Mouse (Mus musculus) kidney, embryonic 14.5 days (tissue): ENCODE data around the gene Gipc1. TPM values are rescaled to one million over a fixed set of nuclear protein-coding genes. Genes with fewer than 3 reads are reported as not detected.

Source experiments
- ATAC-seq: fragments of 200-750 bp; cut with Nextera tagmentation; 2 replicates; pipeline ENCODE4 v1.8.0; 2017; ENCODE audit warnings: moderate number of reproducible peaks, mild to moderate bottlenecking, moderate TSS enrichment, moderate library complexity; ENCODE audit not compliant: low FRiP score, low TSS enrichment
- H3K27ac ChIP-seq: fragments of 300-500 bp; sonication (generic); 2 replicates; pipeline ENCODE4 v1.5.1; 2014; ENCODE audit warnings: low read depth, mild to moderate bottlenecking, low read length, moderate library complexity, mixed read lengths
- H3K27me3 ChIP-seq: fragments of 300-500 bp; sonication (generic); 2 replicates; pipeline ENCODE4 v1.6.1; 2014; ENCODE audit warnings: mild to moderate bottlenecking, low read length; ENCODE audit not compliant: control insufficient read depth, insufficient read depth
- H3K36me3 ChIP-seq: fragments of 300-500 bp; sonication (generic); 2 replicates; pipeline ENCODE4 v1.6.1; 2014; ENCODE audit warnings: low read length, mixed read lengths; ENCODE audit not compliant: control insufficient read depth, insufficient read depth
- H3K4me1 ChIP-seq: fragments of 300-500 bp; sonication (generic); 2 replicates; pipeline ENCODE4 v1.6.1; 2014; ENCODE audit warnings: low read length, mixed read lengths; ENCODE audit not compliant: control insufficient read depth, insufficient read depth
- H3K4me2 ChIP-seq: fragments of 300-500 bp; sonication (generic); replicated peaks from 2 replicates; pipeline ENCODE4 v1.6.1; 2014; ENCODE audit warnings: low read depth, mild to moderate bottlenecking, low read length
- H3K4me3 ChIP-seq: fragments of 300-500 bp; sonication (generic); 2 replicates; pipeline ENCODE4 v1.5.1; 2014; ENCODE audit warnings: mild to moderate bottlenecking, low read length
- H3K9ac ChIP-seq: fragments of 300-500 bp; sonication (generic); 2 replicates; pipeline ENCODE4 v1.6.1; 2014; ENCODE audit warnings: low read depth, mild to moderate bottlenecking, low read length, moderate library complexity
- H3K9me3 ChIP-seq: fragments of 300-500 bp; sonication (generic); 2 replicates; pipeline ENCODE4 v1.6.1; 2016; ENCODE audit warnings: low read length; ENCODE audit not compliant: control insufficient read depth
- WGBS: fragments of 180-500 bp; shearing (Covaris S2); extraction: QIAGEN DNeasy Blood & Tissue Kit; methylation state at CpG from one replicate; pipeline ENCODE4 v1.1.7; 2014; 5-methylcytosine and 5-hydroxymethylcytosine counted together
- polyA plus RNA-seq: library from polyadenylated mRNA; unstranded; fragments of >200 nt; fragmentation: Nextera tagmentation; extraction: Ambion mirVana; gene quantifications from 2 replicates; pipeline ENCODE4 v1.2.1, GENCODE M21; 2014

Gipc1 gene
- polyA plus RNA-seq: 168 and 210 TPM in 2 replicates

DNA sequence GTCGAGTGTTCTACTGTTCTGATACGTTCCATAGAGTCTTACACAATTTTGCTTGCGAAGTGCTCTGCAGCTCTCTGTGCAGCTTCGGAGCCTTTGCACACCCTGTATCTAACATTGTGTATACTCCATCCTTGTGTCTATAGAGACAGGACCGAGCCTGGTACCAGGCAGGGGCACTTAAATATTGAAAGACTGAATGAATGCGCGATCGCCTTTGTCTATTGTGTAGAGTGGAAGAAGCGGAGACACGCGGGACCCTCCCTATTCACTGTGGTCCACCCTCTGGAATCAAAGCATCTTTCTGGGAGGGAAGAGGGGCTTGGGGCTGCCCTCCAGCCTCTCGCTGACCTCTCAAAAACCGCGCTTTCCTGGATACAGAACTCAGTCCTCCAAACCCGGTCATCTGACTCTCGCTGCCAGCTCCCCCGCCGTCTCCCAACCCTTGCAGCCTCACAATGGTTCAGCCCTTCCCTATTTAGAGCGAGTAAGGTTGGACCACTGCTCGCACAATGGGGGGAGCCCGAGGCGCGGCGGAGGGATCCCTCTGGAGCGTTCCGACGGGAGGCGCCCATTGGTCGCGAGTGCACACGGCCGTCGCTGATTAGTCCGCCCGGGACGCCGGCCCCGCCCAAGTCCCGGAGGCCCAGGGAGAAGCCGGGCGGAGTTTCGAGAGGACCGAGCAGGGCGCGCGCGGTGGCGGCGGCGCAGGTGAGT is at the start of gene Gipc1:
Gene Gipc1, plus strand, starts transcription at position 648 of the 714 bp plus-strand sequence.
- Histone ChIP-seq H3K4me1 (peaks cover 11% of the 10 kb centered on the region), H3K27ac (peak within 1 kb of the TSS; percentile 80), H3K9me3 (peaks cover 6% of the 10 kb centered on the region; the same call in 1 of the 2 replicates), H3K36me3 (peaks cover 4% of the 10 kb centered on the region; the same call in 1 of the 2 replicates), H3K4me2 (peak within 1 kb of the TSS; percentile 82), H3K27me3 (no peaks in the 10 kb centered on the region), H3K4me3 (peak within 1 kb of the TSS; percentile 88), H3K9ac (peak within 1 kb of the TSS; percentile 86)
- WGBS: 5% methylated on average over 45 of the region's 50 CpGs
- peak; percentile 97 for ATAC-seq

DNA sequence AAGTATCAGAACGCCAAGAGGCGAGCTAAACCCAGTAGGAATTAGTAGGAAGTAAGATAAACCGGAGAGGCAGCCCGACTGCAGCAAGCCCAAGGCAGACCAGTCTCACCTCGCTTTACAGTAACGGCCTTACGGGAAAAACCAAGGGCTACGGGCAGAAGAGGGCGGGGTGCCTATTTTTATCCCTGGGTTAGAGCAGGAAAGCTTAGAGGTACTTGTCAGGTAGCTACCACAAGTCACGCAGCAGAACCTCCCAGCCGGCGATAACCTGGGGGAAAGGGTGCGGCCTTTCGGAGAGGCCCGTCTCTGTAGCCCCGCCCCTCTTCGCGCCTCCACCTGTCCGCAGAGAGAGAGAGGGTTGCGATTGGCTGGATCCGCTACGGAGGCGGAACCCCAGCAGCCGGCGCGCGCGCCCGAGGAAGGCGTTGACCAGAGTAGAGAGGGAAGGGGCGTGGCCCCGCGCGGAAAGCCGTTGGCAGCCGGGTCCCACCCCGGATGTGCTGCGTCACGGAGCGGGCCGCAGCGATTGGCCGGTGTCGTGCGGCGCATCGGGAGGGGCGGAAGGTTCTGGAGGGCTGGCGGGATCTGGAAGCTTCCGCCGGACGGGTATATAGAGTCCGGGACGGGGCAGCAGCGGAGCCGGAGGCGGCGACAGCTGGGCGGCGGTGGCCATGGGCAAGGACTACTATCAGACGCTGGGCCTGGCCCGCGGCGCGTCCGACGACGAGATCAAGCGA is 44.6 kb upstream of the Gipc1 start, which contains the start of the genes Tecr and Dnajb1:
Gene Tecr, minus strand, starts transcription at position 311 of the 737 bp plus-strand sequence.
Gene Dnajb1, plus strand, starts transcription at position 533 of the 737 bp plus-strand sequence.
- ATAC-seq: peak; percentile 97
- under 1% methylated on average over 68 of the region's 69 CpGs for WGBS
- H3K4me3 ChIP-seq: peak within 1 kb of the TSS; percentile 87

DNA sequence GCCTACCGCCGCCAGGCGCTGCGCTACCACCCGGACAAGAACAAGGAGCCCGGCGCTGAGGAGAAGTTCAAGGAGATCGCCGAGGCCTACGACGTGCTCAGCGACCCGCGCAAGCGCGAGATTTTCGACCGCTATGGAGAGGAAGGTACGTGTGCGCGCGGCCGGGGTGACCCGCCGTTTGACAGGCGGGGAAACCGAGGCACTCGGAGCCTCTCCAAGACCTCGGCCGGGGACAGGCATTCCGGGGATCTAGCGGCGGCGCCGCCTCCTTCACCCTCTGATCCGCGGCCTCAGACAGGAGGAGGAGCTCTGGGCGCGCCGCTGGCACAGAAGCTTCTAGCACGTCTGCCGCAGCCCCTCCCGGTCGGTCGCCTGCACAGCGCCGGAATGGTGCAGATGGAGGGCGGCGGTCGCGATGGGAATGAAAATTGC is 44.1 kb upstream of the Gipc1 start:
- WGBS: under 1% methylated on average over 51 of the region's 51 CpGs
- Histone ChIP-seq H3K4me1 (peaks cover 13% of the 10 kb centered on the region; the same call in 1 of the 2 replicates), H3K27ac (peak overlapping the region; percentile 97), H3K27me3 (no peaks in the 10 kb centered on the region), H3K9me3 (no peaks in the 10 kb centered on the region), H3K4me2 (peak overlapping the region; percentile 90), H3K9ac (peak overlapping the region; percentile 86), H3K4me3 (peak overlapping the region; percentile 87), H3K36me3 (peaks cover 37% of the 10 kb centered on the region)
- peak; percentile 70 for ATAC-seq

More for the DNA sequence above, 44.6 kb upstream of the Gipc1 start, which contains the start of the genes Tecr and Dnajb1:
- Histone ChIP-seq H3K27ac (peak within 1 kb of the TSS; percentile 97), H3K36me3 (peaks cover 33% of the 10 kb centered on the region), H3K4me1 (peaks cover 13% of the 10 kb centered on the region; the same call in 1 of the 2 replicates), H3K27me3 (no peaks in the 10 kb centered on the region), H3K9me3 (no peaks in the 10 kb centered on the region), H3K4me2 (peak within 1 kb of the TSS; percentile 90), H3K9ac (peak within 1 kb of the TSS; percentile 86)

DNA sequence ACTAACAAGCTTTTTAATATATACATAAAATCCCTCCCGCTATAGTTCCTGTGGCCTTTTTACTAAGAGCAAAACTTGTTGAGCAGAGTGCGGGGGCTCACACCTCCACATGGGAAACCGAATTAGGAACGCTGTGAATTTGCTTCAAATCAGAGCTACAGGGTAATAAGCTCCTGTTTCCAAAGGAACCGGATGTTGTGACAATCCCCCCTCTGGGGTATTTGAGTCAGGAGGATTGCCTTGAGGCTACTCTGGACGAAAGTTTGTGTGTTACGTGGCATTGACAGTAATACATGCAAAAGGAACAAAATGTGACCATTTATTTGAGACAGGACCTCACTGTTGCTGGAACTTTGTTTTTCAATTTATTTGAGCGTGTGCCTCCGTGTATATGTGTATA is 43.4 kb upstream of the Gipc1 start:
- H3K4me2 ChIP-seq: peak overlapping the region; percentile 90
- H3K4me3 ChIP-seq: peak overlapping the region; percentile 87
- H3K9me3 ChIP-seq: no peaks in the 10 kb centered on the region
- no peaks in the 10 kb centered on the region for H3K27me3 ChIP-seq
- H3K27ac ChIP-seq: no peak overlapping the region; the same call in 1 of the 2 replicates
- no peak for ATAC-seq
- H3K9ac ChIP-seq: peak overlapping the region; percentile 86
- peaks cover 43% of the 10 kb centered on the region for H3K36me3 ChIP-seq
- H3K4me1 ChIP-seq: peaks cover 13% of the 10 kb centered on the region; the same call in 1 of the 2 replicates
- 25% methylated on average over 9 of the region's 9 CpGs for WGBS

DNA sequence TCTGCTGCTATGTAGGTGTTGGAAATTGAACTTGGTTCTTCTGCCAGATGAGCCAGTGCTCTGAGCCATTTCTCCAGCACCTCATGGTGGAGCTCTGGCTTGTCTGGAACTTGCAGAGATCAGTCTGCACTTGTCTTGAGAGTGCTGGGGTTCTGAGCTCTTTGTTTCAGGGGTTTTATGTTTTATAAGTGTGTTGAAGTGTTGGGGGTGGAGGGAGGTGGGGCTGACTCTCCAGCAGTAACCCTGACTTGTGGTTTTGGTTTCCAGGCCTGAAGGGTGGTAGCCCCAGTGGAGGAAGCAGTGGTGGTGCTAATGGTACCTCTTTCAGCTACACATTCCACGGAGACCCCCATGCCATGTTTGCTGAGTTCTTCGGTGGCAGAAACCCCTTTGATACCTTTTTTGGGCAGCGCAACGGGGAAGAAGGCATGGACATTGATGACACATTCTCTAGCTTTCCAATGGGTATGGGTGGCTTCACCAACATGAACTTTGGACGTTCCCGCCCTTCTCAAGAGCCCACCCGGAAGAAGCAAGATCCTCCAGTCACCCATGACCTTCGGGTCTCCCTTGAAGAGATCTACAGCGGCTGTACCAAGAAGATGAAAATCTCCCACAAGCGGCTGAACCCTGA is 42.8 kb upstream of the Gipc1 start:
- peak overlapping the region; percentile 86; the same call in 1 of the 2 replicates for H3K9ac ChIP-seq

DNA sequence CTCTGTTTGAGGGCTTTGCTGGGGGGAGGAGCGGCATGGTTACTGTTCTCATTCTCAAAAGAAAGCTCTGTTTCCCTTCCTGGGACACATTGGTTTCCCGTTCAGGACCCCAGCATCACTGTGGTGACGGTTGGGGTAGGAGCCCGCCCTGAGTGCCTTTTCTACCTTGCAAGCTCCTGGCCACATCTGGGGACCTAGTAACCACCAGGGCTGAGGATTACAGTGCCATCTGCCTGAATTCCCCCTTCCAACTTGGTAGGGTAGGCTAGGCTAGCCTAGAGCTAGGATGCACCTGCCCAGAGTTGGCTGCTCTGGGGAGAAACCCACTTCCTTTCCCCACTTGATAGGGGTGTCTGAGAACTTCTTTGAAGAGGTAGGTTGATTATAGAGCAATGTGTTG is 40.6 kb upstream of the Gipc1 start:
- peaks cover 13% of the 10 kb centered on the region; the same call in 1 of the 2 replicates for H3K4me1 ChIP-seq
- peaks cover 43% of the 10 kb centered on the region for H3K36me3 ChIP-seq
- 95% methylated on average over 4 of the region's 4 CpGs for WGBS
- H3K4me2 ChIP-seq: no peak overlapping the region
- H3K4me3 ChIP-seq: no peak overlapping the region
- no peak overlapping the region for H3K27ac ChIP-seq
- no peak for ATAC-seq
- no peaks in the 10 kb centered on the region for H3K9me3 ChIP-seq
- no peaks in the 10 kb centered on the region for H3K27me3 ChIP-seq
- no peak overlapping the region for H3K9ac ChIP-seq

More for the DNA sequence above, 42.8 kb upstream of the Gipc1 start:
- Histone ChIP-seq H3K4me3 (peak overlapping the region; percentile 87), H3K27ac (no peak overlapping the region), H3K27me3 (no peaks in the 10 kb centered on the region), H3K9me3 (no peaks in the 10 kb centered on the region), H3K4me2 (peak overlapping the region; percentile 90), H3K4me1 (peaks cover 13% of the 10 kb centered on the region; the same call in 1 of the 2 replicates), H3K36me3 (peaks cover 43% of the 10 kb centered on the region)
- no peak for ATAC-seq
- WGBS: 86% methylated on average over 10 of the region's 10 CpGs

DNA sequence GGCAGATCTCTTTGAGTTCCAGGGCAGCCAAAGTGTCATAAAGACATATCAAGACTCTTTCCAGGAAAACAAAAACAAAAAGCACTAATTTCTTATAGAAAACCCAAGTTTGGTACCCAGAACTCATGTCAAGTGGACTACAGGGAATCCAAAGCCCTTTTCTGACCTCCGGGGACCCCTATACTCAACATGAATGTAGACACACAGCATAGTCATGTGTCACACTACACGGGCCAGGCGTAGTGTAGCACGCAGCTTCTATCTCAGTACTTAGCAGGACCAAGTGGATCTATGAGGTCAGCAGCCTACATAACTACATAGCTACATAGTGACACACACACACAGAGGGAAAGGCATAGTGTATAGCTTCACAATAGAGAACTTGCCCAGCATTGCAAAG is 38.8 kb upstream of the Gipc1 start:
- H3K27me3 ChIP-seq: no peaks in the 10 kb centered on the region
- peaks cover 43% of the 10 kb centered on the region for H3K36me3 ChIP-seq
- peaks cover 10% of the 10 kb centered on the region; the same call in 1 of the 2 replicates for H3K4me1 ChIP-seq
- H3K9me3 ChIP-seq: no peaks in the 10 kb centered on the region
- no peak overlapping the region for H3K9ac ChIP-seq
- 99% methylated on average over 4 of the region's 4 CpGs for WGBS
- no peak for ATAC-seq
- H3K27ac ChIP-seq: no peak overlapping the region
- no peak overlapping the region for H3K4me3 ChIP-seq
- H3K4me2 ChIP-seq: no peak overlapping the region

DNA sequence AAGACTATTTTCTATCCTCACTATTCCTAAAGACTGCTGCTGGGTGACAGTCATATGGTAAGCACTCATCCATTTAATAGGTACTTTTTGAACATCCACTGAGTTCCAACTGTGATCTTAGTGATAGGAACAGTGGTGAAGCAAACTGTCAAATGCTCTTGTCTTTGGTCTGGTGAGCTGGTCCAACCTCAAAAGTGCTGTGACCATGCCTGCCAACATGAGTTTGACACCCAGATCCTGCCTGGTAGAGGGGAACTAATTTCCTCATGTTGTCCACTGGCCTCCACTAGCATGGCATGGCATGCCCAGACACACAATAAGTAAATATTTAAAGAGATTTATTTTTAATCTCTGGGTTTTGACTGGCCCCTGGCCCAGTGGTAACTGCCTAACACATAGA is 35.9 kb upstream of the Gipc1 start:
- H3K9me3 ChIP-seq: no peaks in the 10 kb centered on the region
- no peak overlapping the region for H3K27ac ChIP-seq
- no peaks in the 10 kb centered on the region for H3K27me3 ChIP-seq
- no peak overlapping the region for H3K9ac ChIP-seq
- ATAC-seq: no peak
- no peaks in the 10 kb centered on the region for H3K4me1 ChIP-seq
- H3K4me3 ChIP-seq: no peak overlapping the region
- no peak overlapping the region for H3K4me2 ChIP-seq
- peaks cover 22% of the 10 kb centered on the region for H3K36me3 ChIP-seq
